Mouse (Mus musculus) hindbrain, embryonic 11.5 days (tissue): ENCODE measurements around the gene Rundc3b. TPM values are rescaled to one million over a fixed set of nuclear protein-coding genes. Genes with fewer than 3 reads are reported as not detected.

Experiments used
- polyA plus RNA-seq: library from polyadenylated mRNA; unstranded; fragments of >200 nt; fragmentation: Nextera tagmentation; extraction: Ambion mirVana; gene quantifications from 2 replicates; pipeline ENCODE4 v1.2.1, GENCODE M21; 2014

Gene Rundc3b
- polyA plus RNA-seq, 1 experiment from 2014 or later, result 15.4 TPM

Other genes starting within 250 kb of the Rundc3b start
- 65.7 and 68.2 TPM in 2 replicates for gene Dbf4, start 200.2 kb downstream of the Rundc3b start, polyA plus RNA-seq
- gene Slc25a40, start 200.1 kb downstream of the Rundc3b start, polyA plus RNA-seq, result 10.4 and 10.7 TPM in 2 replicates
- gene Abcb1a, start 37.1 kb upstream of the Rundc3b start, polyA plus RNA-seq, result 0.52 and 0.60 TPM in 2 replicates
- gene Abcb1b, start 175.2 kb upstream of the Rundc3b start, polyA plus RNA-seq, result 0.43 and 0.49 TPM in 2 replicates